Mouse (Mus musculus) bone marrow, adult 2 months (tissue): ENCODE results near the gene Nipal1.

Source experiments
- CTCF ChIP-seq: fragments of 200-500 bp; IDR thresholded peaks from 2 replicates; pipeline ENCODE4 v1.5.1; 2011; ENCODE audit warnings: low read length, control low read depth; ENCODE audit not compliant: control insufficient read depth, insufficient read depth
- POLR2A ChIP-seq: fragments of 200-500 bp; IDR thresholded peaks from 2 replicates; pipeline ENCODE4 v1.6.1; 2011; ENCODE audit warnings: low read depth, mild to moderate bottlenecking, control low read depth, low read length, borderline replicate concordance; ENCODE audit not compliant: control insufficient read depth

DNA sequence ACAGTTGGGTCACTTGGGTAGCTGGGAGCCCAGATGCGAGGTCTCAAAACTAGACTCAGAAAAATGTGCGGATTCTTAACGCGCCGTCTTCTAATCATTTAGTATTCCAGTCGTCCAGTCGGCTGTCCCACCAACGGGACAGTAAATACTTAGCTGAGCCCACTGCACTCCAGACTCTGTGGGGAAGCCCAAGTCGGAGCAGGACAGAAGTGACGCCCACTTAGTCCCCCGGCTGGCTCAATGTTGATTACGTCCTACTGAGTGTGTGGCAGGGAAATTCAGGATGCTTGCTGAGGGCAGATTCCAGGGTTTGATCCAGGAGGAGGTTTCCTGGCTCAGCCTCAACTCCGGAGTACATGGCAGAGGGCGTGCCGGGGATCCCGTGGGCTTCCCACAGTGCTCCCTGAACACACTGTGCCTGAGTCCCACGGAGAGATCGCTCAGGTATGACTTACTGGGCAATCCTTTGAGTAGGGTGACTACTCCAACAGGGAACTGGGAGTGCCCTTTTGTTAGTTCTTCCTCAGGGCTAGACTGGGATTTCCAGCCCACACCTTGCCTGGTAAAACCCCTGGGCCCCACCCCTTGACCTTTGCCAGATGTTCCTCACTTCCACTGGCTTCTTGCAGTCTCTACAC is 482 bp downstream of the Nipal1 start:
- no peak for TF ChIP-seq CTCF
- TF ChIP-seq POLR2A: no peak
